Mouse (Mus musculus) MEL (cell line): ENCODE results near the gene Pms1.

ENCODE experiments used
- CTCF ChIP-seq, 3 experiments: IDR thresholded peaks in 2 of 3; conservative IDR thresholded peaks in 1 of 3; 2 replicates each; pipeline ENCODE4 v1.5.1; 2011 to 2012; ENCODE audit warnings: low read length in 3 of 3, low read depth in 2 of 3, mild to moderate bottlenecking in 2 of 3, improper control_type of control experiment in 1 of 3, inconsistent platforms in 1 of 3, mixed read lengths in 1 of 3, moderate library complexity in 1 of 3; ENCODE audit not compliant: control insufficient read depth in 1 of 3, insufficient read depth in 1 of 3, poor library complexity in 1 of 3, severe bottlenecking in 1 of 3
- EP300 ChIP-seq, 2 experiments: IDR thresholded peaks; 2 replicates each; pipeline ENCODE4 v1.6.1; 2011; ENCODE audit warnings: improper control_type of control experiment in 2 of 2, low read length in 2 of 2, low read depth in 1 of 2, mild to moderate bottlenecking in 1 of 2
- GATA1 ChIP-seq: IDR thresholded peaks from 2 replicates; pipeline ENCODE4 v1.6.1; 2011; ENCODE audit warnings: low read depth, low read length, improper control_type of control experiment
- NRF1 ChIP-seq: IDR thresholded peaks from 2 replicates; pipeline ENCODE4 v1.6.1; 2014; ENCODE audit warnings: low read depth, mild to moderate bottlenecking, inconsistent platforms, low read length, improper control_type of control experiment, moderate library complexity; ENCODE audit not compliant: poor library complexity, insufficient read depth, severe bottlenecking
- POLR2A ChIP-seq, 2 experiments: IDR thresholded peaks; 2 replicates each; pipeline ENCODE4 v1.6.1; 2011 to 2012; ENCODE audit warnings: low read length in 2 of 2, mild to moderate bottlenecking in 2 of 2, control low read depth in 1 of 2, improper control_type of control experiment in 1 of 2, low read depth in 1 of 2, moderate library complexity in 1 of 2; ENCODE audit not compliant: control insufficient read depth in 1 of 2, insufficient read depth in 1 of 2, poor library complexity in 1 of 2
- ZMIZ1 ChIP-seq: IDR thresholded peaks from 2 replicates; pipeline ENCODE4 v1.6.1; 2012; ENCODE audit warnings: low read depth, mild to moderate bottlenecking, inconsistent platforms, low read length, improper control_type of control experiment, moderate library complexity

GRCm38 (mm10) chr1:53225616-53226015 lies 71.2 kb downstream of the Pms1 start:
- no peak for TF ChIP-seq CTCF (IDR thresholded peaks at IDR 0.05 in 2 of 3, conservative IDR thresholded peaks at IDR 0.05 in 1 of 3; ENCODE audit: control insufficient read depth in 1 of 3, insufficient read depth in 1 of 3, low read depth in 2 of 3, low read length in 3 of 3, poor library complexity in 1 of 3, severe bottlenecking in 1 of 3)
- TF ChIP-seq ZMIZ1: no peak
- TF ChIP-seq GATA1: 0 out of 2 replicates have a peak, but pooled peaks have one; percentile 38
- TF ChIP-seq EP300 (IDR thresholded peaks at IDR 0.05; ENCODE audit: low read depth in 1 of 2, low read length in 2 of 2): peak; percentile 47 to 66
- TF ChIP-seq NRF1: no peak
- TF ChIP-seq POLR2A (IDR thresholded peaks at IDR 0.05; ENCODE audit: control insufficient read depth in 1 of 2, insufficient read depth in 1 of 2, low read depth in 1 of 2, low read length in 2 of 2, poor library complexity in 1 of 2): no peak
